Mouse (Mus musculus) embryonic facial prominence, embryonic 14.5 days (tissue): ENCODE results near the gene Hoxb5. TPM values are rescaled to one million over a fixed set of nuclear protein-coding genes. Genes with fewer than 3 reads are reported as not detected.

Source experiments
- ATAC-seq: fragments of 200-750 bp; cut with Nextera tagmentation; 2 replicates; pipeline ENCODE4 v1.8.0; 2017; ENCODE audit warnings: low read depth, moderate number of reproducible peaks, moderate TSS enrichment
- DNase-seq: peaks from one replicate; pipeline ENCODE4 v3.0.0-alpha.2; 2015; ENCODE audit warnings: low spot score
- H3K27ac ChIP-seq: fragments of 300-500 bp; sonication (generic); replicated peaks from 2 replicates; pipeline ENCODE4 v1.5.1; 2014; ENCODE audit warnings: low read depth, mild to moderate bottlenecking, low read length, moderate library complexity
- H3K27me3 ChIP-seq: fragments of 300-500 bp; sonication (generic); replicated peaks from 2 replicates; pipeline ENCODE4 v1.6.1; 2014; ENCODE audit warnings: low read length; ENCODE audit not compliant: control insufficient read depth, insufficient read depth
- H3K36me3 ChIP-seq: fragments of 300-500 bp; sonication (generic); 2 replicates; pipeline ENCODE4 v1.6.1; 2014; ENCODE audit warnings: low read length, mixed read lengths; ENCODE audit not compliant: control insufficient read depth, insufficient read depth
- H3K4me1 ChIP-seq: fragments of 300-500 bp; sonication (generic); 2 replicates; pipeline ENCODE4 v1.6.1; 2014; ENCODE audit warnings: antibody characterized with exemption, low read length; ENCODE audit not compliant: control insufficient read depth, insufficient read depth
- H3K4me2 ChIP-seq: fragments of 300-500 bp; sonication (generic); 2 replicates; pipeline ENCODE4 v1.6.1; 2014; ENCODE audit warnings: low read depth, mild to moderate bottlenecking, low read length, moderate library complexity, mixed read lengths
- H3K4me3 ChIP-seq: fragments of 300-500 bp; sonication (generic); 2 replicates; pipeline ENCODE4 v1.5.1; 2014; ENCODE audit warnings: low read depth, mild to moderate bottlenecking, low read length
- H3K9ac ChIP-seq: fragments of 300-500 bp; sonication (generic); 2 replicates; pipeline ENCODE4 v1.6.1; 2014; ENCODE audit warnings: low read depth, mild to moderate bottlenecking, low read length, moderate library complexity, mixed read lengths
- H3K9me3 ChIP-seq: fragments of 300-500 bp; sonication (generic); 2 replicates; pipeline ENCODE4 v1.6.1; 2016; ENCODE audit warnings: low read length; ENCODE audit not compliant: control insufficient read depth
- WGBS: fragments of 180-500 bp; shearing (Covaris S2); extraction: QIAGEN DNeasy Blood & Tissue Kit; methylation state at CpG from one replicate; pipeline ENCODE4 v1.1.7; 2014; 5-methylcytosine and 5-hydroxymethylcytosine counted together
- polyA plus RNA-seq: library from polyadenylated mRNA; unstranded; fragments of >200 nt; fragmentation: Nextera tagmentation; extraction: Ambion mirVana; gene quantifications from 2 replicates; pipeline ENCODE4 v1.2.1, GENCODE M21; 2014

Hoxb5 gene
- polyA plus RNA-seq, 1 experiment from 2014 or later = 1.8 TPM

DNA sequence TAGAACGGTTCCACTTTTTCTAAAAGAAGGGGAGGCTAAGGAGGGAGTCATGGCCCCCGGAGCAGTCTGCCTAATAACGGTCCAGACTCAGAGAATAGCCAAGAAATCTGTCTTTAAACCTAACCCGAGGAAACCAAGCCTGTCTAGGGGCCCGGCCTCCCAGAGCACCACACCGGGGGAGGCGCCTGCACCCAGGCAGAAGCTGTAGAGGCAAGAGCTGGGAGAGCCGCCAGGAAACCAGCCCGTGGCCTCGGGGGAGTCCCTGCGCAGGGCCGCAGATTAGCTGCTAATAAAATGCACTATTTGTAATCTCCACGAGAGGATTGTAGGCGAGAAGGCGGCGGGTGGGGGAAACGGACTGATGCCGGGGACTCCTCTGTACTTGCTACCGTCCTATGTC, 33.3 kb upstream of the Hoxb5 start:
- H3K4me3 ChIP-seq = no peak overlapping the region
- H3K27ac ChIP-seq = no peak overlapping the region
- no peak overlapping the region for H3K9ac ChIP-seq
- H3K4me1 ChIP-seq = no peaks in the 10 kb centered on the region
- H3K27me3 ChIP-seq = peaks cover 99% of the 10 kb centered on the region
- H3K36me3 ChIP-seq = no peaks in the 10 kb centered on the region
- H3K9me3 ChIP-seq = no peaks in the 10 kb centered on the region
- H3K4me2 ChIP-seq = no peak overlapping the region
- WGBS = under 1% methylated on average over 19 of the region's 19 CpGs
- DNase-seq (no peak), ATAC-seq (no peak)

DNA sequence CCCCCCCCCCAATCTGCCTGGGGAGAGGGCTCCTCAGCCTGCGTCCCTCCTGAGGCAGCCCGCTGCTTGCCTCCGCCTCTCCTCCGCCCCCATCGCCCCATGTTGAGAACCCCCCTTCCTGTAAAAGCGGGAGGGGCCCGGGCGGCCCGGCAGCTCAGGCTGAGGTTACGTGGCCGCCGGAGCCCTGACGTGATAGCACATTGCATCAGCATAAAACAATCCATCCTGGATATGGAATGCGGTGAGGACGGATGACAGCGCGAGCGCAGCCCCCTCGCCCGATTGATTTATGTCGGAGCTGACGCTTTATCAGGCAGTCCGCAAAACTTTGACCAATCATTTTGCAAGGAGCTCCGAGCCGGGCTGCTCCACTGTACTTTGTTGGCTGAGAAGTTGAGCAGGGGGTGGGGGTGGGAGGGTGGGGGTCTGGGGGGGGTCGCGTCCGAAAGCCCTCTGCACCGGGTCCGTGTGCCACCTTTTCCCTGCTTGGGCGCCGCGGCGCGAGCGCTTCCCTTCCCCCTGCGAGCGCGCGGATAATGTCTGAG, 32.1 kb upstream of the Hoxb5 start, which contains the start of gene Hoxb9:
TSS of gene Hoxb9 (plus strand) at position 462 of the 545 bp plus-strand sequence.
- no peak for DNase-seq
- H3K9me3 ChIP-seq = no peaks in the 10 kb centered on the region
- under 1% methylated on average over 25 of the region's 40 CpGs for WGBS
- no peaks in the 10 kb centered on the region for H3K4me1 ChIP-seq
- peaks cover 99% of the 10 kb centered on the region for H3K27me3 ChIP-seq
- no peak for ATAC-seq
- H3K4me2 ChIP-seq = peak within 1 kb of the TSS; percentile 18; the same call in 1 of the 2 replicates
- no peak within 1 kb of the TSS for H3K27ac ChIP-seq
- peak within 1 kb of the TSS; percentile 21 for H3K4me3 ChIP-seq
- no peak within 1 kb of the TSS for H3K9ac ChIP-seq
- H3K36me3 ChIP-seq = no peaks in the 10 kb centered on the region

DNA sequence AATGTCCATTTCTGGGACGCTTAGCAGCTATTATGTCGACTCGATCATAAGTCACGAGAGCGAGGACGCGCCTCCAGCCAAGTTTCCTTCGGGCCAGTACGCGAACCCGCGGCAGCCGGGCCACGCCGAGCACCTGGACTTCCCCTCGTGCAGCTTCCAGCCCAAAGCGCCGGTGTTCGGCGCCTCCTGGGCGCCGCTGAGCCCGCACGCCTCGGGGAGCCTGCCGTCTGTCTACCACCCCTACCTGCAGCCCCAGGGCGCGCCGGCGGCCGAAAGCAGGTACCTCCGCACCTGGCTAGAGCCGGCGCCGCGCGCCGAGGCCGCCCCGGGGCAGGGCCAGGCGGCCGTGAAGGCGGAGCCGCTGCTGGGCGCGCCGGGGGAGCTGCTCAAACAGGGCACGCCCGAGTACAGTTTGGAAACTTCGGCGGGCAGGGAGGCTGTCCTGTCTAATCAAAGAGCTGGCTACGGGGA, 31.6 kb upstream of the Hoxb5 start:
- no peak for ATAC-seq

DNA sequence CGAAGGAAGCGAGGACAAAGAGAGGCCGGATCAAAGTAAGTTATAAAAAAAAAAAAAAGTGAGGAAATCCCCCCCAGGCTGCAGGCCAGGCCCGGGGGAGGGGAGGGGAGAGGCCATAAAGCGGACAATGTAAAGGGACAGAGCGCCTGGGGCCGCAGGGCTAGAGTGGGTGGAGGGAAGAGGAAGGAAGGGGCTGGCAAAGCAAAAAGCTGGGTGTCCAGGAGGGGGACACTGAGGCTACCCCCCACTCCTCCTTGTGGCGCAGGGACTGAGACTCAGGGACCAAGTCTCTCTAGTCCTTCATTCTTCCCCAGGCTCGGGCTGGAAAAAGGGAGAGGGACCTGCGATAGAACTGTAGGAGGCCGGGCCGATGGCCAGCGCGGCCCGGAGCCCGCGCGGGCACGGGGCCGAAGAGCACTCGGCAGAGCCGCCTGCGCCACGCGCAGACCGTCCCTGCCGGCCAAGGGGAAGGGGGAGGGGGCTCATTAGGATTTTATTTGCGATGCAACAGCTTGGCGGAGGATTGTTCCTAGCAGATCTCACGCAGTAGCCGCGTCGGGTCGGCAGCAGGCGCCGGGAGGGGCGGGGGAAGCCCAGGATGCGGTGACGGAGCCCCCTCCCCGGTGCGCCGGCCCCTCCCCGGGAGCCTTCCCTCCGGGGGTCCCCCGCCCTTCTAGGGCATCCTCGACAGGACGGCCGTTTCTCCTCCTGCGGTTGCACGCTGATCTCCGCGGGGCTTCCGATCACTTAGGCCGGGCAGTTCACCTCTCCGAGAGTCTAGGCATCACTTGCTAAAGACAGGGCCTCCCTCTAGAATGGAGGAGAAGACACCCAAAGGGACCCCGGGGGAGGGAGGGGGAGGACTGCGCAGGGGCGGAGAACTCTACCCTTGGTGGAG, 30.9 kb upstream of the Hoxb5 start:
- Histone ChIP-seq H3K9me3 (no peaks in the 10 kb centered on the region), H3K4me1 (no peaks in the 10 kb centered on the region), H3K4me2 (0 out of 2 replicates have a peak overlapping the region, but pooled peaks have one; percentile 4), H3K36me3 (no peaks in the 10 kb centered on the region), H3K9ac (no peak overlapping the region), H3K27ac (no peak overlapping the region), H3K27me3 (peaks cover 99% of the 10 kb centered on the region), H3K4me3 (peak overlapping the region; percentile 21)
- WGBS = 1% methylated on average over 18 of the region's 58 CpGs
- DNase-seq = no peak
- no peak for ATAC-seq

More for the DNA sequence above, 31.6 kb upstream of the Hoxb5 start:
- Histone ChIP-seq H3K27ac (no peak overlapping the region), H3K4me3 (peak overlapping the region; percentile 21), H3K4me2 (peak overlapping the region; percentile 18; the same call in 1 of the 2 replicates), H3K27me3 (peaks cover 99% of the 10 kb centered on the region), H3K9ac (no peak overlapping the region), H3K36me3 (no peaks in the 10 kb centered on the region), H3K9me3 (no peaks in the 10 kb centered on the region), H3K4me1 (no peaks in the 10 kb centered on the region)
- under 1% methylated on average over 31 of the region's 52 CpGs for WGBS
- no peak for DNase-seq

DNA sequence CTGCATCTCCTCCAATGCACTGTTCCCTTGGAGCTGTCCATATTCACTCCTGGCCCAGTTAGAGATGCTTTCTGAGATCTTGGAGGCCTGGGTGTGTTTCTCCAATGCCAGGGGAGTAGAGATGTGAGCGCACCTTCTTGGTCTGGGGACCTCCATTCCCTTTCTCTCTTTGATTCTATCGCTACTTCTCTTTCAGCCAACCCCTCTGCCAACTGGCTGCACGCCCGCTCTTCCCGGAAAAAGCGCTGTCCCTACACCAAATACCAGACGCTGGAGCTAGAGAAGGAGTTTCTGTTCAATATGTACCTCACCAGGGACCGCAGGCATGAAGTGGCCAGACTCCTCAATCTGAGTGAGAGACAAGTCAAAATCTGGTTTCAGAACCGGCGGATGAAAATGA, 28.7 kb upstream of the Hoxb5 start:
- Histone ChIP-seq H3K4me1 (no peaks in the 10 kb centered on the region), H3K4me3 (no peak overlapping the region), H3K9ac (no peak overlapping the region), H3K4me2 (no peak overlapping the region), H3K27me3 (peaks cover 100% of the 10 kb centered on the region), H3K27ac (no peak overlapping the region), H3K9me3 (no peaks in the 10 kb centered on the region), H3K36me3 (no peaks in the 10 kb centered on the region)
- ATAC-seq = no peak
- 5% methylated on average over 10 of the region's 10 CpGs for WGBS
- DNase-seq = no peak

DNA sequence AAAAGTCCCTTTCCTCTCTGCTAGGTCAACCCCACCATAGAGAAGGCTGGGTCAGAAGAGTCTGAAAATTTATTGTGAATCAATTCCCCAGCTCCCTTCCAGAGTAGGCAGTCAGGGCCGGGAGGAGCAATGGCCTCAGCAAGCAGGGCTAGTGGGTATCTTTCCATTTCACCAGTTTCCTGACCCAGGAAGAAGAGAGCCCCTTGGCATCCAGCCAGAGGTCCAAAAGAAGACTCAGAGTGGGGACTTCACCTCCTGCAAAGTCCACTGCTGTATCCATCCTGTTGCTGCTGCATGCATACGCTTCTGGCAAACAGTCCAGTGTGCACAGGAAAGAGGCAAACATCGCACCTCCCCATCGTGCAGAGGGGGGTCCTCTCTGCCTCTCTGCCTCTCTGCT, 27.2 kb upstream of the Hoxb5 start:
- no peaks in the 10 kb centered on the region for H3K4me1 ChIP-seq
- H3K4me2 ChIP-seq = no peak overlapping the region
- no peaks in the 10 kb centered on the region for H3K9me3 ChIP-seq
- H3K4me3 ChIP-seq = no peak overlapping the region
- no peak for ATAC-seq
- no peak overlapping the region for H3K9ac ChIP-seq
- H3K27me3 ChIP-seq = peaks cover 100% of the 10 kb centered on the region
- WGBS = 8% methylated on average over 4 of the region's 4 CpGs
- no peak overlapping the region for H3K27ac ChIP-seq
- H3K36me3 ChIP-seq = no peaks in the 10 kb centered on the region
- DNase-seq = no peak

DNA sequence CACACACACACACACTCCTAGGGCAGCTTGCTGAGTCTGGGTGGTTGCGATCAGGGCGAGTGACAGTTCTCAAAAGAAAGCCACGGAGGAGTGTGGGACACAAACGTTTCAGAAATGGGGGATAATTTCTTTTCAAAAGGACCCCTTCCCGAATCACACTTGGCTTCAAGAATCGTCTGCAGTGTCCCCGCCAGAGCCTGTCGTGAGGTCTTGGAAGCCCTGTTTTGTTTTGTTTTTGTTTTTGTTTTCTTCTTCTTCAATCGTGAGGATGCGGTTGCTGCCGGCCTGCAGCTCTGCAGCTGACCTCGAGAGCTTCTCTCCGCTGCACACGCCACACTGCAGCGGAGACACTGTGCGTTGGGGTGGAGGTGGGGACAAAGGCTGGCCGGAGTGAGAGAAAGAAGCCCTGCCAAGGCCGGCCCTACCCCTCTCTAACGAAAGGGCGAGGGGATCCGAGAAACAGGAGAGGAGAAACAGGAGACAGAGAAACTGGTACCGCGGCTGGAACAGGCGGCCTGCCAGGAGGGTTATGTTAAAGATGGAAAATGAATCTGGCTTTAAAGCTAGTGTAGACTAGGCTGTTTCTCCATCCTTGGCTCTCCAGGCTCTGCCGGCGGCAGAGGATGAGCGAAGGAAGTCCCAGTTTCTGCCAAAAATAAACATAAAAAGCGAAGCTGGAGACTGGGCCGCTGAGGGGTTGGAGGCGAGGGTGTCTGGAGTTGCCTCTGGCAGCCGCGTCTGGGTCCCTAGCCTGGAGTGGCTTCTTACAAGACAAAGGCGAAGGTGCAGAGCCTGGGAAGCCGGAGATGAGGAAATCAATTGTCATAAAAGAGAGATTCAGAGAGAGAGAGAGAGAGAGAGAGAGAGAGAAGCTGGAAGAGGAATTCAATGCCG, 25.7 kb upstream of the Hoxb5 start:
- Histone ChIP-seq H3K4me1 (no peaks in the 10 kb centered on the region), H3K9ac (no peak overlapping the region), H3K36me3 (no peaks in the 10 kb centered on the region), H3K27ac (no peak overlapping the region), H3K27me3 (peaks cover 99% of the 10 kb centered on the region), H3K9me3 (no peaks in the 10 kb centered on the region), H3K4me3 (no peak overlapping the region), H3K4me2 (no peak overlapping the region)
- no peak for ATAC-seq
- WGBS = 1% methylated on average over 35 of the region's 35 CpGs
- no peak for DNase-seq

DNA sequence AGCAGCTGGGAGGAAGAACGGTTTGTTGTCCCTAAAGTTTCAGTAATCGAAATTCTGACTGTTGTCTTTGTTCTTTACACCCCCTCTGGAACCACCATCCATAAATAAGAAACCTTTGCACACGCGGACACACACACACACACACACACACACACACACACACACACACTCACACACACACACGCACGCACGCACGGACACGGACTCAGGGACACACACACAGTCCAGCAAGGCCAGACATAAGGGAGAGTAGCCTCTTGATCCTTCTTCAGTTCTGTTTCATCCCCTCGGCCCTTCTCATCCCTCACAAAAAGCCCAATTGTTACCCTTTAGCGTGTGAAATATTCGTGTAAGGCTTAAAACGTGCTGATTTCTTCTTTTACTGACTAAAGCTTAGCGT, 24.8 kb upstream of the Hoxb5 start:
- Histone ChIP-seq H3K4me2 (no peak overlapping the region), H3K27me3 (peaks cover 99% of the 10 kb centered on the region), H3K9me3 (no peaks in the 10 kb centered on the region), H3K9ac (no peak overlapping the region), H3K27ac (no peak overlapping the region), H3K36me3 (no peaks in the 10 kb centered on the region), H3K4me3 (no peak overlapping the region), H3K4me1 (no peaks in the 10 kb centered on the region)
- DNase-seq = no peak
- no peak for ATAC-seq
- 17% methylated on average over 14 of the region's 14 CpGs for WGBS
